Mouse (Mus musculus) heart, postnatal 0 days (tissue): ENCODE measurements around the gene Ccdc154. TPM values are rescaled to one million over a fixed set of nuclear protein-coding genes. Genes with fewer than 3 reads are reported as not detected.

ENCODE experiments used
- ATAC-seq: fragments of 200-750 bp; cut with Nextera tagmentation; 2 replicates; pipeline ENCODE4 v1.8.0; 2017; ENCODE audit warnings: low read depth, moderate number of reproducible peaks, moderate library complexity; ENCODE audit not compliant: insufficient read depth
- DNase-seq: peaks from one replicate; pipeline ENCODE4 v3.0.0-alpha.2; 2016; ENCODE audit warnings: low spot score
- H3K27ac ChIP-seq: fragments of 300-500 bp; sonication (generic); 2 replicates; pipeline ENCODE4 v1.5.1; 2014; ENCODE audit warnings: low read depth, mild to moderate bottlenecking
- H3K27me3 ChIP-seq: fragments of 300-500 bp; sonication (generic); 2 replicates; pipeline ENCODE4 v1.6.1; 2014; ENCODE audit warnings: low read length, mixed read lengths; ENCODE audit not compliant: control insufficient read depth, insufficient read depth
- H3K36me3 ChIP-seq: fragments of 300-500 bp; sonication (generic); replicated peaks from 2 replicates; pipeline ENCODE4 v1.6.1; 2014; ENCODE audit warnings: low read length, mixed read lengths; ENCODE audit not compliant: control insufficient read depth, insufficient read depth
- H3K4me1 ChIP-seq: fragments of 300-500 bp; sonication (generic); 2 replicates; pipeline ENCODE4 v1.6.1; 2014; ENCODE audit warnings: antibody characterized with exemption; ENCODE audit not compliant: control insufficient read depth, insufficient read depth
- H3K4me2 ChIP-seq: fragments of 300-500 bp; sonication (generic); 2 replicates; pipeline ENCODE4 v1.6.1; 2014; ENCODE audit warnings: low read depth, mild to moderate bottlenecking, low read length, moderate library complexity
- H3K4me3 ChIP-seq: fragments of 300-500 bp; sonication (generic); 2 replicates; pipeline ENCODE4 v1.5.1; 2014; ENCODE audit warnings: low read depth, low read length
- H3K9ac ChIP-seq: fragments of 300-500 bp; sonication (generic); replicated peaks from 2 replicates; pipeline ENCODE4 v1.6.1; 2014; ENCODE audit warnings: low read depth, low read length, mixed read lengths
- H3K9me3 ChIP-seq: fragments of 300-500 bp; sonication (generic); replicated peaks from 2 replicates; pipeline ENCODE4 v1.6.1; 2016; ENCODE audit warnings: low read length; ENCODE audit not compliant: control insufficient read depth
- CTCF ChIP-seq: IDR thresholded peaks from 2 replicates; pipeline ENCODE4 v1.5.1; 2016; ENCODE audit warnings: antibody characterized with exemption, control low read depth, low read depth
- EP300 ChIP-seq: IDR thresholded peaks from 2 replicates; pipeline ENCODE4 v1.6.1; 2016; ENCODE audit warnings: antibody characterized with exemption, low read depth
- WGBS: fragments of 180-500 bp; shearing (Covaris S2); extraction: QIAGEN DNeasy Blood & Tissue Kit; methylation state at CpG from one replicate; pipeline ENCODE4 v1.1.7; 2014; 5-methylcytosine and 5-hydroxymethylcytosine counted together
- polyA plus RNA-seq: library from polyadenylated mRNA; unstranded; fragments of >200 nt; fragmentation: Nextera tagmentation; extraction: Ambion mirVana; gene quantifications from 2 replicates; pipeline ENCODE4 v1.2.1, GENCODE M21; 2015
- total RNA-seq: library from RNA; depleted of rRNA; stranded (reverse); fragments of >200 nt; gene quantifications from 2 replicates; pipeline ENCODE4 v1.2.3, GENCODE M21; 2014; ENCODE audit warnings: low replicate concordance

Ccdc154 gene
- total and polyA plus RNA-seq, 2 experiments from 2014 or later = not detected

GRCm38 (mm10) chr17:25135622-25136021 lies 26.6 kb upstream of the Ccdc154 start:
- Histone ChIP-seq H3K4me2 (no peak overlapping the region), H3K27ac (no peak overlapping the region), H3K9me3 (no peaks in the 10 kb centered on the region), H3K27me3 (no peaks in the 10 kb centered on the region), H3K9ac (no peak overlapping the region), H3K4me3 (no peak overlapping the region), H3K4me1 (peaks cover 6% of the 10 kb centered on the region), H3K36me3 (no peaks in the 10 kb centered on the region)
- DNase-seq (no peak), ATAC-seq (no peak)
- TF ChIP-seq EP300 (no peak), CTCF (no peak)
- WGBS = 80% methylated on average over 6 of the region's 6 CpGs

GRCm38 (mm10) chr17:25138803-25139202 lies 23.5 kb upstream of the Ccdc154 start:
- 90% methylated on average over 1 of the region's 1 CpGs for WGBS
- Histone ChIP-seq H3K4me3 (no peak overlapping the region), H3K4me1 (peaks cover 6% of the 10 kb centered on the region), H3K27ac (no peak overlapping the region), H3K9ac (no peak overlapping the region), H3K27me3 (no peaks in the 10 kb centered on the region), H3K4me2 (no peak overlapping the region), H3K9me3 (no peaks in the 10 kb centered on the region), H3K36me3 (no peaks in the 10 kb centered on the region)
- no peak for DNase-seq
- TF ChIP-seq CTCF = no peak
- no peak for TF ChIP-seq EP300
- no peak for ATAC-seq

- DNase-seq (no peak), ATAC-seq (no peak)
- no peaks in the 10 kb centered on the region for H3K4me1 ChIP-seq
- 63% methylated on average over 4 of the region's 4 CpGs for WGBS
- no peaks in the 10 kb centered on the region for H3K9me3 ChIP-seq
- H3K27me3 ChIP-seq = no peaks in the 10 kb centered on the region
- H3K4me2 ChIP-seq = no peak overlapping the region
- TF ChIP-seq EP300 (no peak), CTCF (peak; percentile 31)
- no peak overlapping the region for H3K27ac ChIP-seq
- no peak overlapping the region for H3K4me3 ChIP-seq
- no peak overlapping the region for H3K9ac ChIP-seq
- H3K36me3 ChIP-seq = no peaks in the 10 kb centered on the region
These were observed 22.3 kb upstream of the Ccdc154 start for GRCm38 (mm10) chr17:25139960-25140359.

- Histone ChIP-seq H3K27me3 (no peaks in the 10 kb centered on the region), H3K27ac (no peak overlapping the region), H3K9me3 (no peaks in the 10 kb centered on the region), H3K4me3 (no peak overlapping the region), H3K4me1 (no peaks in the 10 kb centered on the region), H3K9ac (no peak overlapping the region), H3K4me2 (no peak overlapping the region), H3K36me3 (peaks cover 28% of the 10 kb centered on the region)
- DNase-seq = no peak
- TF ChIP-seq EP300 = no peak
- TF ChIP-seq CTCF = no peak
- 77% methylated on average over 7 of the region's 7 CpGs for WGBS
- ATAC-seq = no peak
These were observed 1.1 kb downstream of the Ccdc154 start for GRCm38 (mm10) chr17:25163387-25163786.

- no peaks in the 10 kb centered on the region for H3K27me3 ChIP-seq
- no peak overlapping the region for H3K4me3 ChIP-seq
- DNase-seq (no peak), ATAC-seq (no peak)
- H3K9me3 ChIP-seq = no peaks in the 10 kb centered on the region
- 81% methylated on average over 3 of the region's 3 CpGs for WGBS
- no peak overlapping the region for H3K27ac ChIP-seq
- no peak overlapping the region for H3K4me2 ChIP-seq
- peaks cover 19% of the 10 kb centered on the region; the same call in 1 of the 2 replicates for H3K36me3 ChIP-seq
- no peak for TF ChIP-seq EP300
- no peak for TF ChIP-seq CTCF
- H3K4me1 ChIP-seq = no peaks in the 10 kb centered on the region
- no peak overlapping the region for H3K9ac ChIP-seq
These were observed 2.5 kb downstream of the Ccdc154 start for GRCm38 (mm10) chr17:25164770-25165169.

GRCm38 (mm10) chr17:25165970-25166671 lies 3.9 kb downstream of the Ccdc154 start:
- no peaks in the 10 kb centered on the region for H3K27me3 ChIP-seq
- ATAC-seq = no peak
- no peaks in the 10 kb centered on the region for H3K9me3 ChIP-seq
- no peaks in the 10 kb centered on the region for H3K4me1 ChIP-seq
- peaks cover 6% of the 10 kb centered on the region; the same call in 1 of the 2 replicates for H3K36me3 ChIP-seq
- DNase-seq = no peak
- no peak overlapping the region for H3K27ac ChIP-seq
- no peak overlapping the region for H3K9ac ChIP-seq
- no peak for TF ChIP-seq EP300
- TF ChIP-seq CTCF = no peak
- no peak overlapping the region for H3K4me2 ChIP-seq
- H3K4me3 ChIP-seq = no peak overlapping the region
- 45% methylated on average over 6 of the region's 6 CpGs for WGBS
